Mouse (Mus musculus): ENCODE results near the gene Fam173a. TPM values are rescaled to one million over a fixed set of nuclear protein-coding genes. Genes with fewer than 3 reads are reported as not detected.
"Not testable (repeated sequence)": the region's sequence is repeated elsewhere in the genome, so short reads cannot be mapped to it uniquely, and the experiment has no call there.

The Fam173a gene
- total RNA-seq, 2 experiments from 2014 or later: 35.0 to 38.5 TPM

DNA sequence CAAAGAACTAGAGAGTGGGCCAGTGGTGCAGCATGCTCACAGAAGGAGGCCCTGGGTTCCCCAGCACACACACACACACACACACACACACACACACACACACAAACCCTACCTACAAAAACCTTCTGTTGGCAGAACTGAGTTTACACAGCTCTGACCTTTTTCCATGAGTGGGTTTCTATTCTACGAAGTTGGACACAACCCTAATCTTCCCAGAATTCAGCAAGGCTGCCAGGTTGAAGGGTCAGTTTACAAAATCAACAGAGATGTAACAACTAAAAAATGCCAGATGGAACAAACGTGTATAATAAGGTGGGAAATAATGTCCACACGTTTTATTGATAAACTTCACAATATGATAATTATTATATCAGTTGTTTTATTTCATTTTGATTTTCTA, 35.0 kb downstream of the Fam173a start:
- DNase-seq: no peak

DNA sequence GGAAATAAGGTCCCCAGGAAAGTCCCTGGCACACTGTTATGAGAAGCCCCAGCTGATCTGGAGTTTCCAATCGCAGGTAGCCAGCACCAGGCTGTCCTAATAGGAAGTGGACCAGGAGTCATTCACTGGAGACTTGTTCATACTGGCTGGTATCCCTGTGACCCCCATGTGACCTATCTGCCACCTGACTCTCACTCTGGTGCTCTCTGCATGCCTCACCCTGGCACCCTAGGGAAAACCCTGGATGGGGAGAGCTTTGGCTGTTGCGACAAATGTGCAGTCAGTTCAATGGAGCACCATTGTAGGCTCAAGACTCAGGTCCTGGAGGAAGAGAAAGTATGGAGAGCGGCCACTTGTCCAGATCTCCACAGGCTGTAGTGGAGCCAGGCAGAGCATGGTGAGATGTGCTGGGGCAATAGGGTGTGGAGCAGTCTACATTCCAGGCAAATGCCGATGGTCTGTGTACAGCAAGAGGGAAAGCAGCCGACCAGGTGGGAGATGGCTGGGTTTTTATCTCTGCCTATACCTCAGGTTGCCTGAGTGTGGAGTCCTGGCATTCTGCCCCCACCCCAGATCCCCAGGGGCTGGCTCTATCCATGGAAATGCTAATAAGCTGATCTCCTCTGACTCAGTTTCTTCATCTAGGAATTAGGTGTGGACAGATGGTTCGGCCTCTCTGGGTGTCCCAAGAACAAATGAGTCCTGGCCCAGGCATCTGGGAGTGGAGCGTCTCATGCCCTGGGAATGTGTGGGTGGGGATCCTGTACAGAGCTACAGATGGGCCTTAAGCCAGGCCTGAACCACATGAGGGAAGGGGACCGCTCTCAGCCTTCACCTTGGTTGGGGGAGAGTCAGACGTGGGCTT, 36.1 kb downstream of the Fam173a start:
- no peak for DNase-seq

DNA sequence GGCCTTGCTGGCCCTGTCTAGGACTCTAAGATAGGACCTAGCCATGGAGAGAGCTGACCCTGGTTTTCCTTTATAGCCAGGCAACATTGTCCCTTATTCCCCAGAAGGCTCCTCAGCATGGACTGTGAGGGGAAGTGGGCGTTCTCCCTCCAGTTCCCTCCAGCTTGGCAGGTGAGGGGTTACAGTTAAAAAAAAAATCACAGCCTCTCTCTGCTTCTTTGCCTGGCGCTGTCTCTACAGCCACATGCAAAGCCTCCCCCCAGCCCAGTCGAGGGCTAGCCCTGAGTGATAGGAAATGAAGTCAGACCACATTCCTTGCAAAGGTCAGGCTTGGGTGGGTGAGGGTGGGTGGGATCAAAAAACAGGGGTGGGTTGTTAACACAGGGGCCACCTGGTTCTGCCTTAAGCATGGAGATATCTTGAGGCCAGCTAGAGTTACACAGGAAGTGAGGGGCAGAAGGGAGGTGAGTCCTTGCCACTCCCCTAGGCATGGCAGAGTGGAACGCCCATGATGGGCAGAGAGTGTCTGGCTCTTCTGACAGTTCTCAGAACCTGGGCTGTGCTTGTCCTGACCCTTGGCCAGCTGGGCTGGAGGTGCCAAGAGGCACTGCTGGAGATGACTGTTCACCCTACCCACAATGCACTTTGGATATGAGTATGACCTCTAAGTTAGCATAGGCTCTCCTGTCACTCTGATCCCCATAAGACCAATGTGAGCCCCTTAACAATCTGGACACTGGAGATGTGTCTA, 36.9 kb downstream of the Fam173a start:
- DNase-seq: no peak

DNA sequence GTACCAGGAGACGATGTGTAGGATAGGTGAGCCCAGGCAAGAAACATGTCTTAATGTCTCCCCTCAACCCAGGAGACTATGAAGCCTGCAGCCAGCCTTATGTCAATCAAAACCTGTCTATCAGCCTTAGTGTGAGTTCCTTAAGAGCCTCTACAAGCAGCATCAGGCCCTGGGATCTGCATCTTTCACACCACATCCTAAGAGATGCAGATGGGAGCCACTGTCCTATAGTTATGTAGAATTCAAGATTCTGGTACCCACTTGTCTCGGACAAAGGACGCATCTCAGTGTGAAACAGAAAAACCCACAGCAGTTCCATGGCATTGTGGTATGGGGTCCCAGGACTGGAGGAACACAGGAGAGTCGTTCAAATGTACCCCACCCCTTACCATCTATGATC, 37.6 kb downstream of the Fam173a start:
- no peak for DNase-seq

DNA sequence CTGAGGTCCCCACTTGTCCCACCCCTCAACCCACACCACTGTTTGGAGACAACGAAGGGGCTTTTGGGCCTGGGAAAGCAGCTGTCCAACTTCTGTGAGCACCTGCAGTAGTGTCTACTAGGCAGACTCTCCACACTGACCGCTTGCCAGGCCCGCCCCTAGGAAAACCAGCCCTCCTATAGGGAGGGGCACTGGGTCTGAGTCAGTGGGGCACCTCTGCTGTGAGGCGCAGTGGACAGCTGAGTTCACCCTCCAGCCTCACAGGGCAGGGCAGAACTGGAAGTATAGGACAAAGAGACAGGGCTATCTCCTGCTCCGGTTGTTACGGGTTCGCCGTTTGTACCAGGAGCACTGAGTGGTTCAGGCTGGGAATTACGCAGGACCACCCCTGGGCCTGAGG, 38.5 kb downstream of the Fam173a start, which contains the start of gene Msln:
Msln (minus strand) TSS at position 138 of the 400 bp plus-strand sequence.
- DNase-seq: no peak

DNA sequence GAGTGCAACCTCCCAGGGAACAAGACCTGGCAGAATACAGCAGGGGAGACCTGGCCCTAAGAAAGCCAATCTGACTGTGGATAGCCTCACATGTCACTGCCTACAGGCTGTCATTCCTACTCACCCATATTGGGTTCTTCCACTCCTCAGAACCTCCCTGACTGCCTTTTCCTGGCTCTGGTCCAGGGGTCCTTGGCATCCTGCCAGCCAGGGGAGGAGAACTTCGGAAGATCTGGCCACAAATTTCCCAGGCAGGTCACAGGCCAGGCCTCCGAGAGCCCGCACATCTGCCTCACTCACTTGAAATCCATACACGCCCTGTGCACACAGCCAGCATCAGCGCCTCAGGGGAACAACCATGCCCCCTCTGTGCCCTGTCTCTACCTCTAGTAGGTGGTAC, 41.3 kb downstream of the Fam173a start:
- DNase-seq: no peak

DNA sequence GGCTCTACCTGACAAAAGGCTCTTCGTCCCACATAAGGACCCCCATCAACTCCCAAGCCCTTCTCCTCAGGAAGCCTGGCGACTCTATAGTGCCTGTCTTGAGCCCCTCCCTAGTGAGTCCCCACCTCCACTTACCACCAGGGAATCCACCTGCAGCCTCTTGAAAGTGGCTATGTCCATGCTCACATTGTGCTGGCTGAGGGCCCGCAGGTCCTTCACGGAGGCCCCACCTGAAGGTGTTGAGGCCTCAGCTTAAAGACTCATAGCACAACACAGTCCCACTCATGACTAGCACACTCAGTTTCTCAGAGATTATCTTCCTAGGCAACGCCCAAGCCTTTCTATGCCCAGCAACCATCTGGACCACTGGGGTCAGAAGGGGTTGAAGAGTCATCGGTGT, 43.4 kb downstream of the Fam173a start:
- DNase-seq: no peak

DNA sequence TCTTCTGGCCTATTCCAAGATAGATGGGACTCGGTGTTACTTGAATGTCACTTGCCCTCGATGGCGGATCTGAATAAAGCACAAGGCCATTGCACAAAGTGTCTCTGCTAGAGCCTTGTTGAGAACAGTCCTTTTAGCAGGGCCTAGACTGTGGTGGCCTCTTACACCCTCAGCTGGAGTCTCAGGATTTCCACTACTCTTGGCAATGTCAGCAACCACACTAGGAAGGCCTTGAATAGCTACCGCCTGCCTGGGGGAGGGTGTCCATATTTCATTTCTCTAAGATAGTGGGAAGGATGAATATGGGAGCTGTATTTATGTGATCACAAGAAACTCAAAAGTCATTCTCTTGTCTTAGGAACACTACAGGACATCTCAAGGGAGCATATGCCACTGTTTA, 44.5 kb downstream of the Fam173a start:
- no peak for DNase-seq

DNA sequence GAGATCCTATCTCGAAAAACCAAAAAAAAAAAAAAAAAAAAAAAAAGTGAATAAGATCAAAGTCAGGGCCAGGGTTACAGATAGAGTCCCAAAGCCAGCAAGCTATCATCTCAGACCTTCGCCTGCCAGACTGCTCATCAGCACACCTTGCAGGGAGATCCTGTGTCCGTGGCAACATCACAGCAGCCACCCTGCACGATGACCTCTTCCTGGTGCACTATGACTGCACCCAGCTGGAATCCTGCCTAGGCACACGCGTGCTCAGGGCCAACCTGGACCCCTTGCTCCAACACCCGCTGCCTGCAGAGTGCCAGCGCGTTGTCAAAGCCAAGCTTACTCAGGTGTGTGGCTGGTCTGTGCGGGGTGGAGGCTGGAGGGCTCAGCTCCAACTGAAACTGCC, 48.4 kb downstream of the Fam173a start:
- no peak for DNase-seq

DNA sequence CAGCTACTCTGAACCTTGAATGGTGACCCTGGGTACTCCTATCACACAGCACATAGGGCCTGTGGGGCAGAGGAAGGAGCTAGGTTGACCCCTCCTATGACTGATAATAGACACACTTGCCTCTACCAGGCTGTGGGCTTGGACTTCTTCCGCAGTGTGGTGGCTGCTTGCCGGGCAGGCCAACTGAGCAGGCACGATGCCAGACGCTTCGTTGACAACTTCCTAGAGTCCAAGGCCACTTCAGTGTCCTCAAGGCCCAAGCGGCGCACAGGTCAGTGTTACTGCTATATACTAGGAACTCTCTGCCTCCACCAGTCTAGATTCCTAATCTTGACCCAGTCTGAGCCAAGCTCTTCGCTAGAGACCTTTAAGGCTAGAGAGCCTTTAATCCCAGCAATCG, 48.9 kb downstream of the Fam173a start:
- DNase-seq: no peak

DNA sequence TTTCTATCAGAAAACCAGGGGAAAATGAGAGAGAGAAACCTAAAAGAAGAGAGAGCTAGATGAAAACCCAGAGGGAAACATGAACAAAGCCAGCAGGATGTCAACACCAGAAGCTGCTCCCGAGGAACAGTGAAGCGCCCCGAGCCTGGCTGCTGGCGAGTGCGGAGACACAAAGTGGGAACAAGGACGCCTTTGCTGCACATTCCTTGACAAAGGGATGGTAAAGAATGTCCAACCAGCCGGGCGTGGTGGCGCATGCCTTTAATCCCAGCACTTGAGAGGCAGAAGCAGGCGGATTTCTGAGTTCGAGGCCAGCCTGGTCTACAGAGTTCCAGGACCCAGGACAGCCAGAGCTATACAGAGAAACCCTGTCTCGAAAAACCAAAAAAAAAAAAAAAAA, 51.2 kb downstream of the Fam173a start:
- not testable (repeated sequence) for DNase-seq

Small RNAs within 50 kb of the gene (microRNA-seq; reads per million reads assigned to microRNA genes)
- gene Gm25083 (ENCODE audit: borderline replicate concordance in 2 of 2) (0 reads per million in 2 experiments), gene Mir3082 (ENCODE audit: borderline replicate concordance in 2 of 2) (0 reads per million in 2 experiments), gene Mir6966 (ENCODE audit: borderline replicate concordance in 2 of 2) (0 to 1.3 reads per million in 2 experiments)

Other genes starting within 250 kb of the Fam173a start
- 1 to 10 TPM; 1.4 to 2.3 TPM for gene Sox8, start 222.2 kb downstream of the Fam173a start, total RNA-seq (2021)
- gene Lmf1, start 213.8 kb downstream of the Fam173a start, total RNA-seq (2021): 10 to 100 TPM; 11.6 to 16.6 TPM
- not detected for gene Gng13, start 75.7 kb downstream of the Fam173a start, total RNA-seq (2021)
- gene Chtf18, start 65.5 kb downstream of the Fam173a start, total RNA-seq (2021): 1 to 10 TPM in 1 of 2 experiments, under 1 TPM in 1; 0.33 to 1.2 TPM
- gene Rpusd1, start 65.2 kb downstream of the Fam173a start, total RNA-seq (2021): 1 to 10 TPM; 2.9 to 3.9 TPM
- gene Mslnl, start 56.9 kb downstream of the Fam173a start, total RNA-seq (2021): not detected
- under 1 TPM; 0.43 to 0.62 TPM for gene Msln, start 38.5 kb downstream of the Fam173a start, total RNA-seq (2021)
- 10 to 100 TPM; 28.9 to 30.8 TPM for gene Narfl, start 19.1 kb downstream of the Fam173a start, total RNA-seq (2021)
- 10 to 100 TPM in 1 of 2 experiments, 1 to 10 TPM in 1; 9.0 to 10.5 TPM for gene Haghl, start 7.2 kb downstream of the Fam173a start, total RNA-seq (2021)
- gene Ccdc78, start 6.3 kb downstream of the Fam173a start, total RNA-seq (2021): not detected
- not detected for gene AC134908.4, start 2.8 kb upstream of the Fam173a start, total RNA-seq (2021)
- gene Metrn, start 4.2 kb upstream of the Fam173a start, total RNA-seq (2021): 10 to 100 TPM; 48.4 to 72.2 TPM
- 1 to 10 TPM; 1.5 to 1.7 TPM for gene Fbxl16, start 16.2 kb upstream of the Fam173a start, total RNA-seq (2021)
- gene Wdr24, start 30.7 kb upstream of the Fam173a start, total RNA-seq (2021): 10 to 100 TPM in 1 of 2 experiments, 1 to 10 TPM in 1; 9.3 to 10.5 TPM
- 10 to 100 TPM; 14.3 to 18.9 TPM for gene Jmjd8, start 36.0 kb upstream of the Fam173a start, total RNA-seq (2021)
- gene Stub1, start 40.5 kb upstream of the Fam173a start, total RNA-seq (2021): 10 to 100 TPM; 76.9 to 84.4 TPM
- 10 to 100 TPM; 18.3 to 20.8 TPM for gene Rhbdl1, start 44.4 kb upstream of the Fam173a start, total RNA-seq (2021)
- gene Gm20683, start 48.9 kb upstream of the Fam173a start, total RNA-seq (2021): 10 to 100 TPM; 13.8 to 16.5 TPM
- gene Rhot2, start 52.0 kb upstream of the Fam173a start, total RNA-seq (2021): 10 to 100 TPM; 54.4 to 76.1 TPM
- gene Wdr90, start 68.6 kb upstream of the Fam173a start, total RNA-seq (2021): 1 to 10 TPM; 1.2 to 2.1 TPM
- 100 to 1,000 TPM; 102 to 114 TPM for gene Mcrip2, start 75.9 kb upstream of the Fam173a start, total RNA-seq (2021)
- 10 to 100 TPM; 31.9 to 37.0 TPM for gene Mettl26, start 82.2 kb upstream of the Fam173a start, total RNA-seq (2021)
- gene Wfikkn1, start 88.0 kb upstream of the Fam173a start, total RNA-seq (2021): under 1 TPM; 0.35 to 0.36 TPM
- 10 to 100 TPM in 1 of 2 experiments, 1 to 10 TPM in 1; 8.7 to 11.0 TPM for gene Rab40c, start 126.8 kb upstream of the Fam173a start, total RNA-seq (2021)
- 10 to 100 TPM; 30.0 to 31.9 TPM for gene Pigq, start 152.0 kb upstream of the Fam173a start, total RNA-seq (2021)
- gene Nhlrc4, start 152.1 kb upstream of the Fam173a start, total RNA-seq (2021): not detected
- not detected for gene A930017K11Rik, start 159.7 kb upstream of the Fam173a start, total RNA-seq (2021)
- 1 to 10 TPM; 5.6 to 6.8 TPM for gene Capn15, start 192.9 kb upstream of the Fam173a start, total RNA-seq (2021)